Mouse (Mus musculus) forebrain, postnatal 0 days (tissue): Measurements from ENCODE around the gene Entr1. TPM values are rescaled to one million over a fixed set of nuclear protein-coding genes. Genes with fewer than 3 reads are reported as not detected.

Experiments used
- ATAC-seq: fragments of 200-750 bp; cut with Nextera tagmentation; 2 replicates; pipeline ENCODE4 v1.8.0; 2017; ENCODE audit warnings: mild to moderate bottlenecking, moderate library complexity
- DNase-seq: peaks from one replicate; pipeline ENCODE4 v3.0.0-alpha.2; 2015
- H3K27ac ChIP-seq: fragments of 300-500 bp; sonication (generic); 2 replicates; pipeline ENCODE4 v1.5.1; 2014; ENCODE audit warnings: low read depth, mild to moderate bottlenecking, antibody characterized with exemption, low read length, moderate library complexity, mixed read lengths
- H3K27me3 ChIP-seq: fragments of 300-500 bp; sonication (generic); 2 replicates; pipeline ENCODE4 v1.6.1; 2014; ENCODE audit warnings: mild to moderate bottlenecking, low read length, mixed read lengths; ENCODE audit not compliant: insufficient read depth
- H3K36me3 ChIP-seq: fragments of 300-500 bp; sonication (generic); 2 replicates; pipeline ENCODE4 v1.6.1; 2014; ENCODE audit warnings: mild to moderate bottlenecking, moderate library complexity; ENCODE audit not compliant: insufficient read depth
- H3K4me1 ChIP-seq: fragments of 300-500 bp; sonication (generic); 2 replicates; pipeline ENCODE4 v1.6.1; 2014; ENCODE audit warnings: antibody characterized with exemption; ENCODE audit not compliant: insufficient read depth
- H3K4me2 ChIP-seq: fragments of 300-500 bp; sonication (generic); 2 replicates; pipeline ENCODE4 v1.6.1; 2014; ENCODE audit warnings: low read depth, mild to moderate bottlenecking, moderate library complexity
- H3K4me3 ChIP-seq: fragments of 300-500 bp; sonication (generic); 2 replicates; pipeline ENCODE4 v1.5.1; 2014; ENCODE audit warnings: low read depth, low read length, mixed read lengths
- H3K9ac ChIP-seq: fragments of 300-500 bp; sonication (generic); 2 replicates; pipeline ENCODE4 v1.6.1; 2014; ENCODE audit warnings: mild to moderate bottlenecking
- H3K9me3 ChIP-seq: fragments of 300-500 bp; sonication (generic); 2 replicates; pipeline ENCODE4 v1.6.1; 2016; ENCODE audit warnings: low read length
- CTCF ChIP-seq: sonication (generic); IDR thresholded peaks from 2 replicates; pipeline ENCODE4 v1.5.1; 2016; ENCODE audit warnings: antibody characterized with exemption, control low read depth, low read depth
- WGBS: fragments of 180-500 bp; shearing (Covaris S2); extraction: QIAGEN DNeasy Blood & Tissue Kit; methylation state at CpG from one replicate; pipeline ENCODE4 v1.1.7; 2014; 5-methylcytosine and 5-hydroxymethylcytosine counted together
- polyA plus RNA-seq: library from polyadenylated mRNA; unstranded; fragments of >200 nt; fragmentation: Nextera tagmentation; extraction: Ambion mirVana; gene quantifications from 2 replicates; pipeline ENCODE4 v1.2.1, GENCODE M21; 2015
- total RNA-seq: library from RNA; depleted of rRNA; stranded (reverse); fragments of >200 nt; gene quantifications from 2 replicates; pipeline ENCODE4 v1.2.3, GENCODE M21; 2014

Entr1 gene
- total and polyA plus RNA-seq, 2 experiments from 2014 or later: 152 to 179 TPM

DNA sequence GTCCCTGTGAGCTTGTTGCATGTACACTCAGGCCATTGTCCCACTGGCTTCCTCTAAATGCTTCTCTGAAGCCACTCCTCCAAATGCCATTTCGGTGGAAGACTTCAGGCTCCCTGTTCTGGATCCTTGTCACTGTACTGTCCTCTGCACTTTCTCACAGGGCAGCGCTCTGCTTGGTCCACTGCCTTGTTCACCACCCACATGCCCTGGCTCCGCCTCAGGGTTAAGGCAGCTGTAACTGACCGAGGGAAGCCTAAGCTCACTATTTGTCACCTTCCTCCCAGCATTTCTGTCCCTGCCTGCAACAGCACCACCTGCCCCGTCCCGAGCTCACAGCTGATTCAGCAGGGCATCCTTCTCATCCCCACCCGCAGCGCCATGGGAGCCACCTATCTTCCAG lies 14.2 kb upstream of the Entr1 start:
- no peak overlapping the region for H3K9ac ChIP-seq
- no peak for ATAC-seq
- WGBS: 86% methylated on average over 8 of the region's 8 CpGs
- peaks cover 28% of the 10 kb centered on the region for H3K4me1 ChIP-seq
- no peak overlapping the region for H3K4me2 ChIP-seq
- no peaks in the 10 kb centered on the region for H3K9me3 ChIP-seq
- H3K36me3 ChIP-seq: peaks cover 46% of the 10 kb centered on the region
- no peak overlapping the region for H3K27ac ChIP-seq
- no peak for DNase-seq
- H3K4me3 ChIP-seq: no peak overlapping the region
- TF ChIP-seq CTCF: no peak
- no peaks in the 10 kb centered on the region for H3K27me3 ChIP-seq

DNA sequence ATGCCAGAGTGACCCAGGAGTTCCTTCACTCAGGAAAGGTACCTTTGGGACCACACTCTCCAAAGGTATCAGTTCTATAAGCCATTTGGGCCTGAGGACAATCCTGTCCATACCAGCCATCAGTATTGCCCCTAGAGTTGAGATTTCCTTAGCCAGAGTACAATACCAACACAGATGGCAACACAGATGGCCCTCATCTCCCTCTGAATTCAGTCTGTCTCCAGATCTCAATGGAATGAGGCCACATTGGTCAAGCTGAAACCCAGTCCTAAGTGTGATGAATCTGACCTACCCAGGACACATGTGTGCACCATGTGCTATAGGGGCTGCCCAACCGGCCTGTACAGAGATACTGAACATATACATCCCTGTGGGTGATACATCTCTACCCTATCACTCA lies 13.1 kb upstream of the Entr1 start:
- H3K9me3 ChIP-seq: no peaks in the 10 kb centered on the region
- no peak for TF ChIP-seq CTCF
- no peaks in the 10 kb centered on the region for H3K27me3 ChIP-seq
- H3K4me3 ChIP-seq: no peak overlapping the region
- no peak for DNase-seq
- peaks cover 17% of the 10 kb centered on the region for H3K4me1 ChIP-seq
- 81% methylated on average over 1 of the region's 1 CpGs for WGBS
- no peak overlapping the region for H3K27ac ChIP-seq
- peaks cover 55% of the 10 kb centered on the region for H3K36me3 ChIP-seq
- H3K4me2 ChIP-seq: no peak overlapping the region
- no peak for ATAC-seq
- no peak overlapping the region for H3K9ac ChIP-seq

DNA sequence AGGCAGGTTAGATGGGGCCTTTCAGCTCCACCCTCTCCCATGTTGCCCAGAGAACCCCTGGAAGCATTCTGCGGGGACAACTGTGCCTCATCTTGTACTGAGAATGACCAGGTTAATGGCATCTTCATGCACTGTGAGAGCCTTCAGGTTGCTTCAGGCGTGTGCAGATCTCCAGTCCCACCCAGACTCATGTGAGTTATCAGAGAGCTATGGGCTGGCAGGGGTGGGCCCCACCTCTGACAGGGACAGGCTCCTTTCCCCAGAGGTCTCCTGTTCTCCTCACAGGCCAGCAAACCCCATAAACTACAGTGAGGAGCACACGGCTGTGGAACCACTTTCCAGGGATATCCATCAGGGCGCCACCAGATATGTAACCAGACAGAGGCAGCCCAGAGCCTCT lies 11.9 kb upstream of the Entr1 start:
- no peak for TF ChIP-seq CTCF
- Histone ChIP-seq H3K4me1 (peaks cover 7% of the 10 kb centered on the region; the same call in 1 of the 2 replicates), H3K27ac (no peak overlapping the region), H3K27me3 (no peaks in the 10 kb centered on the region), H3K4me3 (no peak overlapping the region), H3K9me3 (no peaks in the 10 kb centered on the region), H3K36me3 (peaks cover 63% of the 10 kb centered on the region), H3K4me2 (no peak overlapping the region), H3K9ac (no peak overlapping the region)
- 94% methylated on average over 4 of the region's 4 CpGs for WGBS
- ATAC-seq: no peak
- DNase-seq: no peak

DNA sequence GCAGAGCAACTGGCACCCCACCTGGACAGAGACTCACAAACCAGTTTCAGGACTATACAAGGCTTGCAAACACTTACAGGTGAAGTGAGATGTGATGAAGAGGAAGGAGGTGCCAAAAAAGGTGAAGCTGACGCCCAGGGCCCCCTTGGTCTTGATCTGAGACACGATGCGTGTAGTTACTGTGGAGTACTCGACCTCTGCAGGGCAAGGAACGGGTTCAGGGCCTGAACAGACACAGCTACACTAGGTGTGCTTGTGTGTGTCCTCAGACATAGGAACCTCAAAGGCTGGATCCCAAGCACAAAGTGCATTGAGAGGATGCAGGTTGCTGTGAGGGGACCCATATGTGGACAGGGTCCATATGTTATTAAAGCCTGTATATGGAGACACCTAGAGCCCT lies 11.2 kb upstream of the Entr1 start:
- whole genome bisulfite sequencing: 87% methylated on average over 5 of the region's 5 CpGs

DNA sequence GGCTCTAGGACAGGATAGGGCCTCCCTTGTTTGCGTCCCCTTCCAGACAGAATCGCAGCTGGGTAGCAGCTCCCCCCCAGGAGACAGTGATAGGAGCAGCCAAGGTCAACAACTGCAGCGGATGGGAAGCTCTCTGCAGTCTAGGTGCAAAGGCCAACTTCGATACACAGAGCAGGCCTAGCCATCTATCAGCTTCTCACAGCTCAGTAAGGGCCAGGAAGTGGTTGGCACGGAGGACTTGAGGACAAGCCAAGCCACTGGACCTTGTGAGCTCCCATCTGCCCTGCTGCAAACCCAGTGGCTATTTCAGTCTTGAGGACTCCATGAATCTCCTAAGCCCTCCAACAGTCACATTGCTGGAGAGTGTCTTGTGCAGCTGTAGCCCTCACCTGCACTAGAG lies 10.5 kb upstream of the Entr1 start:
- Histone ChIP-seq H3K27ac (no peak overlapping the region), H3K4me1 (no peaks in the 10 kb centered on the region), H3K4me3 (no peak overlapping the region), H3K4me2 (no peak overlapping the region), H3K9me3 (no peaks in the 10 kb centered on the region), H3K9ac (no peak overlapping the region), H3K36me3 (peaks cover 77% of the 10 kb centered on the region), H3K27me3 (no peaks in the 10 kb centered on the region)
- ATAC-seq (no peak), DNase-seq (no peak)
- 82% methylated on average over 5 of the region's 5 CpGs for WGBS
- TF ChIP-seq CTCF: no peak

More for the DNA sequence above, 11.2 kb upstream of the Entr1 start:
- no peak overlapping the region for H3K27ac ChIP-seq
- H3K9ac ChIP-seq: no peak overlapping the region
- DNase-seq: no peak
- H3K4me1 ChIP-seq: no peaks in the 10 kb centered on the region
- ATAC-seq: no peak
- no peak overlapping the region for H3K4me2 ChIP-seq
- no peaks in the 10 kb centered on the region for H3K27me3 ChIP-seq
- H3K4me3 ChIP-seq: no peak overlapping the region
- TF ChIP-seq CTCF: no peak
- no peaks in the 10 kb centered on the region for H3K9me3 ChIP-seq
- H3K36me3 ChIP-seq: peaks cover 70% of the 10 kb centered on the region

- TF ChIP-seq CTCF: no peak
- Histone ChIP-seq H3K36me3 (peaks cover 82% of the 10 kb centered on the region), H3K27ac (no peak overlapping the region), H3K4me1 (no peaks in the 10 kb centered on the region), H3K9ac (no peak overlapping the region), H3K9me3 (no peaks in the 10 kb centered on the region), H3K4me2 (no peak overlapping the region), H3K4me3 (no peak overlapping the region), H3K27me3 (no peaks in the 10 kb centered on the region)
- 87% methylated on average over 8 of the region's 8 CpGs for WGBS
- DNase-seq (no peak), ATAC-seq (no peak)
Measured at GRCm38 (mm10) chr2:26398978-26399377, 9.9 kb upstream of the Entr1 start.

- Histone ChIP-seq H3K4me1 (peaks cover 14% of the 10 kb centered on the region; the same call in 1 of the 2 replicates), H3K9me3 (no peaks in the 10 kb centered on the region), H3K27me3 (no peaks in the 10 kb centered on the region), H3K4me2 (no peak overlapping the region), H3K27ac (no peak overlapping the region), H3K4me3 (no peak overlapping the region), H3K9ac (no peak overlapping the region), H3K36me3 (peaks cover 63% of the 10 kb centered on the region)
- 88% methylated on average over 6 of the region's 6 CpGs for WGBS
- ATAC-seq (no peak), DNase-seq (no peak)
- no peak for TF ChIP-seq CTCF
Measured at GRCm38 (mm10) chr2:26391617-26392016, 2.5 kb upstream of the Entr1 start.

DNA sequence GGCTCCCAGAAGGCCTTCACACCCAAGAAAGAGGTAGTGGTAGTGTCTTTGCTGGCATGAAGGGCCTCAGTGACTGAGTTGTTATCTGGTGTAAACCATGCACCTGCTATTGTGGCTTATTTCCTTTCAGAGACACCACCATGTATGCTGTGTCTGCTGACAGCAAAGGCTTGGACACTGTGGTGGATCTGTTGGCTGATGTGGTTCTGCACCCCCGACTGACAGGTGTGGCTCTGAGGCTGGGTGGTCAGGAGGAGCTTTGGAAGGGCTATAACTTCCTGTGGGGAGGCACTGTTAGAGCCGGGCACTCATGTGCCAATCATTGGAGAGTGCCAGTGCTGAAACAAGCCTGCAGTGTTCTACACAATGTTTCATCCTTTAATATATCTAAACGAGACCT lies 1.8 kb upstream of the Entr1 start:
- no peak overlapping the region for H3K4me2 ChIP-seq
- WGBS: 83% methylated on average over 3 of the region's 3 CpGs
- TF ChIP-seq CTCF: no peak

More for the DNA sequence above, 1.8 kb upstream of the Entr1 start:
- H3K9ac ChIP-seq: no peak overlapping the region
- H3K27ac ChIP-seq: no peak overlapping the region
- H3K27me3 ChIP-seq: no peaks in the 10 kb centered on the region
- peaks cover 63% of the 10 kb centered on the region for H3K36me3 ChIP-seq
- H3K4me3 ChIP-seq: no peak overlapping the region
- ATAC-seq: no peak
- peaks cover 14% of the 10 kb centered on the region; the same call in 1 of the 2 replicates for H3K4me1 ChIP-seq
- no peak for DNase-seq
- no peaks in the 10 kb centered on the region for H3K9me3 ChIP-seq
